Mouse (Mus musculus): ENCODE results near the gene S1pr4.

S1pr4 gene

DNA sequence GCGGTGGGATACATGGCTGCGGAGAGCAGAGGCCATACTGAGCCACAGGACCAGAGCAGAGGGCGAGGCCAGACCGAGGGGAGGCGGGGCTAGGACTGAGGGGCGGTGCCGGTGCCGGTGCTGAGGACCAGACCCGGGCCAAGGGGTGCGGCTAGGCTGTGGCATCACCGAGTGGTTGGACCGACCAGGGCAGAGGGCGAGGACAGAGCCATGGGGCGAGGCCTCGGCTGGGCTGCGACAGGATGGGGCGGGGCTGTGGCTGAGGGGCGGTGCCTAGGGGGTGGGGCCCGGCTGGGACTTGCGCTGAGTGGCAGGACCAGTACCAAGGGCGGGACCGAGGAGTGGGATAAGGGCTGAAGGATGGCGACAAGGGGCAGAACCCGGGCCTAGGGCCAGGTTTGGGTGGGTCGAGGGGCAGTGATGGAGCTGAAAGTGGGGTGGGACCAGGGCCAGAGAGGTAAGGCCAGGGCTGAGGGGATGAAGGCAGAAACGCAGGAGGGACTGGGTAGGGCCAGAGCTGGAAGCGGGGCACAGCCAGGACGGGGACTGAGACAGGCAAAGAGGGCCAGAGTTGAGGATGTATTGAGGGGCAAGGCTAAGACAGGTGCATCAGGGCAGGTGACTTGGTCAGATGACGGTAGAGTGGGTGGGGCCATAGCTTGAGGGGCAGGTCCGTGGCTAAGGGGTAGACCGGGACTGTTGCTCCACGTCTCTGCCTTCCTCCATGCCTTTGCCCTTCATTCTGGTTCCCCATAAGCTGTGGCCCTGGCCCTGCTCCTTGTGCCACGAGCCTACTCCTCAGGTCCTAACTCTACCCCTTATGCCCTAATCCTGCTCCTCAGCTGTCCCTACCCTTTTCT is 35.3 kb downstream of the S1pr4 start:
- DNase-seq (ENCODE audit: low read depth), result peak; percentile 54

DNA sequence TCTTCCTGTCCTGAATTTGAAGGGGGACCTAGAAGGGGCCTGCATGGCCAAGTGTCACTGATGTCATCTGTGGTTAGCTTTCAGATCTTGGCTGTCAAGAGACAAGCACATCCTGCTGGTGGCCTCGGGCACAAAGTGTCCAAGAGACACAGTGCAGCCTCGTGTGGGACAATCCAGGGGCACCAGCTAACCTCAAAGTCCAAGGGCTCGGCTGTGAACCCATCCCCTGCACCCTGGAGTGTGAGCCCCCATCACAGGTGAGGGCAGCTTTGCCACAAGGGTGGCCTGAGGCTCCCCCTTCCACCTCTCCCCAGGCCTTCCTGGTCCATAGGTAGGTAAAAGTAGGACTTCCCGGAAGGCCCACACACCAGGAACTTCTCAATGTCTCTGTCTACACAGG is 36.4 kb downstream of the S1pr4 start:
- no peak for DNase-seq (ENCODE audit: low read depth)

DNA sequence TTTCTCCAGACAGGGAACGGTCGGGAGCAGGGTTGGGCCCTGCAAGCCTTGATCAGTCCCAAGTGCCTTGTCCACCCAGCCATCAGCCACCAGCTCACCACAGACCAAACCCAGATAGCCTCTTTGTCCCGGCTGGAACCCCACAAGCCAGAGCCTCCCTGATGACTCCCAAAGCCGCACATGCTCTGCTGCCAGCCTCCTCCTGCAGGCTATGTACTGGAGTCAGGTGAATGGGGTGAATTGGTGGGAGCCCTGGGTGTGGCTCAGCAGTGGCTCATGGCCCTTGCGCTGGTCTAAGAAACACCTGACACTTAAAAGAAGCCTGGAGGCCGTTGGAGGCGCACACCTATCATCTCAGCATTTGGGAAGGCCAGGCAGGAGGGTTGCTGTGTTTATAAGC is 37.0 kb downstream of the S1pr4 start:
- no peak for DNase-seq (ENCODE audit: low read depth)

DNA sequence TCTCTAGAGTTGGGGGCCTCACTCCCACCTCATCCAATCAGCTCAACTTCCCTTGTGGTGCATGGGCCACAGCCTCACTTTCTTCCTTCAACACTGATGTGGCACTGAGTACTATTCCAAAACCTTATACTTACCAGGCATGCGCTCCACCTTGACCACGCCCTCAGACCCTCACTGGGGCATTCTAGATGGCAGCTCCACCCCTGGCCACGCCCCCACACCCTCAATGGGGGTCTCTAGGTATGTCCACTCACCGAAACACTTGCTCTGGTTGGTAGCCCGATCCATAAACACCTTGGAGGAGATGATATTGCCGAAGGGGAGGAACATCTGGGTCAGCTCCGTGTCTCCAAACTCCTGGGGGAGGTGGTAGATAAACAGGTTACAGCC is 37.5 kb downstream of the S1pr4 start:
- DNase-seq (ENCODE audit: low read depth), result no peak

DNA sequence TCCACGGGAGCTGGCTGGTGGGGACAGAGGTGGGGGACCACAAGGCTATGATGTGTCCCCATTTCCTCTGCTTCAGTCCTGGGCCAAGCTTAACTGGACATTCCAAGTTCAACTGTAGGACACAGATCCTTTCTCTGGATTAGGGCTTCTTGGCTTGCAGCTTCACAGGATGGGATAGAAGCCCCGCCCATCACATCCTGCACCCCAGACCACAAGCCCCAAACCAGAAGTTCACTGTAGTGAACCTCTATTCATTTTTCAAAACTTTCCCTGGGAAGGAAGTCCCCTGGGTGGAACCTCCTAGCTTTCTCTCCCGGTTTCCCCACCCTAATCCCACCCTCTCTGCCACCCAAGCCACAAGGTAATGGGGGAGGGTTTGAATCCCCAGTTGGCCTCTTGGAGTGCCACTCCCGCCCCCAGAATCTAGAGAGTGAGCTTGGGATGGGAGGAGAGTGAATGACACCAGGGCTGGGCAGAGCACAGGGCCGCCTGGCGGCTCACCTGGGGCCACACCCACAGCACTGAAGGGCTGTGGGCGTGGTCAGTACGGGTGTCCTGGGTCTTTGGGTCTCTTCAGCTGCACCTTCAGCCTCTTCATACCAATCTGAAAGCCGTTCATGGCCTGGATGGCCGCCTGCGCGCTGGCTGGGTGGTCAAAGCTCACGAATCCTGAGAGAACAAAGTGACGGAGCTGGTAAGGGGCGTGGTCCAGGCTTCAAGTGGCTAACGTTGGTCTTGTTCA is 38.1 kb downstream of the S1pr4 start:
- no peak for DNase-seq (ENCODE audit: low read depth)

DNA sequence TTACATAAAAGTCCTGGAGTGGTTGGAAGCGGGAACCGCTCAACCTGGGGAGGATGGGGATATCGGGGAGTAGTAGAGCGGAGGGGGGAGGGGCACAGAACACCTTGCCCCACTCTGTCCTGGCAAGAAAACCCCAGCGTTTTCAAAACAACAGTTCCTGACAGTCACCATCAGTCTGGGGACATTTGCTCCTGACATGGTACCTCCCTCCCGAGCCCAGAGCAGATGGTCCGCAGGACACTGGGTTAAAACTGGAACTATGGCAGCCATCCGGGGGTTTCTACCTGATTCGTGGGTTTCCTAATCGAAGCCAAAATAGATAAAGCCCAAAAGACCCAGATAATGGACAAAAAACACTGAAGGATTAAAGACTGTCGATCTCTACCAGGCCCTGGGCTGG is 39.0 kb downstream of the S1pr4 start:
- no peak for DNase-seq (ENCODE audit: low read depth)

DNA sequence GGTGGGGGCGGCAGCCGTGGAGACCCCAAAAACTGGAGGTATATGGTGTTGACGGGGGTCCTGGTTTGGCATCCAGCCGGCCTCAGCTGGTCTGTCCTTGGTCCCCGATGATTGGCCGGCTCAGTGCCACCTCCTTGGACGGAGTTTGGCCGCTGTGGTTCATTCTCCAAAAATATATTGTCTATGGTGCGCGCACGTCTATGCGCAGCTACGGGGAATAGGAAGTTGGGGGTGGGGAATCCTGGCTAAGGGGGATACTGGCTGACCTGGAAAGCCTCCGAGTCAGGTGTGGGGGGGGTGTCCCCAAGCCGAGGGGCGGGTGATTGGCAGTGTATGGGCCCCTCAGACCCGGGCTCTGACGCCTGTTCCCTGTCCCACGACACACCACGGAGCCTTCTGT is 39.5 kb downstream of the S1pr4 start:
- DNase-seq (ENCODE audit: low read depth), result no peak

DNA sequence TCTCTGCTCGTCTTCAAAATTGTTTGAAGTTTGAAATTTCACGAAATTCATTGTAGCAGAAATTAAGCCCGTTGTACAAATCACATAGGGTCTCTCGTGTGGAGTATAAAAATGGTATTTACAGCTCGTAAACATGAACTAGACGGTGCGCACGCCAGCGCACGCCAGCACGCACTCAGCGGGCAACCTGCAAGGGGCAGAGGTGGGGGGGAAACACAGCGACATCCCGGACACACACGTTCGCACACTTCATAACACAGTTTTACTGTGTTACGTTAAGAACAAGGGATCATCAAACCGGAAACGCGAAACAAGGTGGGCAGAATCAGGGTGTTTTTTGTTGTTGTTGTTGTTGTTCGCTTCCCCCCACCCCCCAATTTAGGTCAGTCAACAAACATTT is 40.5 kb downstream of the S1pr4 start:
- no peak for DNase-seq (ENCODE audit: low read depth)

DNA sequence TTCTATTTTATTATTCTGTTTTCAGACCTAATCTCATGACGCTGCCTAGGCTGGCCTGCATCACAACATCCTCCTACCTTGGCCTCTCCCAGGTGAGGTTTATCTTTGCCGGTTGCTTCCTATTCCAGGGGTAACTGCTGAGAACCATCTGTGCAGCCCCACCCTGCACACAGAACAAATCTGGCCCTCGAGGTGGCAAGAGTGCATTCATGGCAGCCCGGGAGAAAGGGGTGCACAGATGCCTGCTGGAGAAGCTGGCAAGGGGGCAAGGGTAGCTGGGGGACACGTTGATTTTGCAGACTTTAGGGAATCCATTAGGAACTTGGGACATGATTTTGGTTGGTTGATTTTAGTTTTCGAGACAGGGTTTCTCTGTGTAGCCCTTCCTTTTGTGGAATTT is 41.7 kb downstream of the S1pr4 start:
- DNase-seq (ENCODE audit: low read depth), result no peak

DNA sequence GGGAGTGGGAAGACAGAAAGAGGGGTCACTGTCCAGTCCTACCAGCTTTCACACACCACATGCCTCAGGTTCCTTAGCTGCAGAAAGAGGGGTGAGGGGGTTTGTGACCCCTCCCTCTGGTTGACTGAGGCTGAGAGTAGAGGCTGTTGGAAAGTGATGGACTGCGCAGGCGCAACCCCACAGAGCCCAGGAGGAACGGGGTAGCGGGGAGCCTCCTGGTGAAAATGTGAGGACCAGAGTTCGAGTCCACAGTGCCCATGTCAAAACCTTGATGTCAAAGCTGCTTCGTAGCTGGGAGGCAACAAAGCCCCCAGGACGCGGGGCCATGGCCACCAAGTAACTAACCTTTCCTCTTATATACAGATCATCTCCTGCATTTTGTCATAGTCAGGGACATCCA is 42.3 kb downstream of the S1pr4 start:
- no peak for DNase-seq (ENCODE audit: low read depth)

DNA sequence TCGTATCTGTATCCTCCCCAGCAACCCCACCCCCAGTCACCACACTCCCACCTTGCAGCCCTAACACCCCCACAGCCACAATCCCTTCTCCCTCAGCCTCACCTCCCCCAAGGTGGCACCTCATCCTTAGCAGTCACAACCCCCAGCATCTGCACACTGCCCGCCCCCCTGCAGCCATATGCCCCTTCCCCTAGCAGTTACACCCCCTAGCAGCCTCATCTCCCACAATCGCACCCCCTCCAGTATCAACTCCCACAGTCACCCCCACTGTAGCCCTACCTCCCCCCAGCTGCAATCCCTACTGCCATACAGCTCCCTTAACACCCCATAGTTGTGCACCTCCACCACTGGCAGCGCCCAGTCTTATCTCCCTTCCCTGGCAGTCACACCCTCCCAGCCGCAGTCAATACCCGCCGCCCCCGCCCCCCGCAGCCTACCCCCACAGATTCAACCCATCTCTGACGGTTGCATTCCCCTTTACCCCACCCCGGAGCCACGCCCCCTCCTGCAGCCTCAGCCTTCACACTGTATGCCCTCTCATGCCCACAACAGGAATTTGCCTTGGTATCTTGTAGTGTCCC is 42.9 kb downstream of the S1pr4 start:
- no peak for DNase-seq (ENCODE audit: low read depth)

DNA sequence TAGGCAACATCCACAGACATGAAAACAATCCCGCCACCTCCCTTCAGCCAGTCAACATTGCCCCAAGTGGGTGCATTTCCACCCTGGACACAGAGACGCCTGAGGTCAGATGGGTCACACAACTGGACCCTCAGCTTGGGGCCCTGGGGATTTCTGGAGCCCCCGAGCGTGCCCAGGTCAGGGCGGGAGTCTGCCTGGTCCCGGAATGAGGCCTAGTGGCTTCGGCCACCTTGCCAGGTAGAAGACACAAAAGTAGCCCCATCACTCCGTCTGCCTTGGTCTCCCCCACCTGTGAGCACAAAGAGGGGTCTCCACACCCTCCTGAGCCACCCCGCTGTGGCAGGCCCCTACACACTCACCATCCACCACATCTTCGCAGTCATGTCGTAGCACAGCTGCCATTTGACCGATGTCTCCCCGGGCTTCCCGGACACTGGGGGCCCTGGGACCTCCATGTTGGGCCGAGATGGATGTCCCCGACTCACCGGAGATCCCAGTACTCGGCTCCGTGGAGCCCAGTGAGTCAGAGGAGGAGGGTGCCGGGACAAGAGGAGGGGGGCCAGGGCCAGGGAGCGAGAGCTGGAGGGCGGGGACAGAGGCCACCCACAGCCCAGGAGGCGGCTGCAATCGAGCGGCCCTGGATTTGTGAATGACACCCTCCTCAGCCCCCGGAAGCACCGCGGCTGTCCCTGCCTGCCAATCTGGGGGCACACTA is 44.6 kb downstream of the S1pr4 start, which contains the start of gene Nfic:
TSS of gene Nfic (minus strand) at position 455 of the 715 bp plus-strand sequence.
- DNase-seq (ENCODE audit: low read depth), result no peak

DNA sequence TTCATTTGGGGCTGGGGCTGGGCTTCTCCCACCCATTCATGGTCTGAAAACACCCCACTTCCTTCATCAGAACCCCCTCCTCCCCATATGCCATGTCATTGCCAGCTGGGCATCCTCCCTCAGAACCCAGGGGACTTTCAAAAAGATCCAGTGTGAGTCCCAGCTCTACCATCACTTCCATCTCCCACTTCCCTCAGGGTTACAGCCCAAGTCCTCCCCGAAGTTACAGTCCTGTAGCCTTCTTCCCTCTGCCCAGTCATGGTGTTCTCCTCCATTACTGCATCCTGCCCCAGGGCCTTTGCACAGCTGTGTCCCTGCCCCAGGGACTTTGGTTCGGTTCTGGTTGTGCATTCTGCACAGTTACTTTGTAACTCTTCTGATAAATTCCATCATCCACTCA is 45.8 kb downstream of the S1pr4 start:
- DNase-seq (ENCODE audit: low read depth), result no peak

DNA sequence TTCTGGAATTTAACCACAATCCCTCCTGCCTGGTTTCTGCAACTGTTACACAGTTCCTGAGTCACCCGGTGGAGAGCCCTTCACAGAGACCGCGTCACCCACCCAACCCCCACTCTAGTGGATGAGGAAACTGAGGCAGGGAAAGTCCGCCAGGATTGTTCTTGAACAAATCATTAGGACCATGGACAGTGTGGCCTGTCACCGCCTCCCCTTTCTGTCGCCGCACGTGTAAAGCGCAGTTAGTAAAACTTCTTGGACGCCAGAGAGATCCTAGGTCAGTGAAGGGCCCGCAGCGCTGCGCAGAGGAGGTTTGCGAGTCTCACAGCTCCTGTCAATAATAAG is 47.0 kb downstream of the S1pr4 start:
- DNase-seq (ENCODE audit: low read depth), result no peak

DNA sequence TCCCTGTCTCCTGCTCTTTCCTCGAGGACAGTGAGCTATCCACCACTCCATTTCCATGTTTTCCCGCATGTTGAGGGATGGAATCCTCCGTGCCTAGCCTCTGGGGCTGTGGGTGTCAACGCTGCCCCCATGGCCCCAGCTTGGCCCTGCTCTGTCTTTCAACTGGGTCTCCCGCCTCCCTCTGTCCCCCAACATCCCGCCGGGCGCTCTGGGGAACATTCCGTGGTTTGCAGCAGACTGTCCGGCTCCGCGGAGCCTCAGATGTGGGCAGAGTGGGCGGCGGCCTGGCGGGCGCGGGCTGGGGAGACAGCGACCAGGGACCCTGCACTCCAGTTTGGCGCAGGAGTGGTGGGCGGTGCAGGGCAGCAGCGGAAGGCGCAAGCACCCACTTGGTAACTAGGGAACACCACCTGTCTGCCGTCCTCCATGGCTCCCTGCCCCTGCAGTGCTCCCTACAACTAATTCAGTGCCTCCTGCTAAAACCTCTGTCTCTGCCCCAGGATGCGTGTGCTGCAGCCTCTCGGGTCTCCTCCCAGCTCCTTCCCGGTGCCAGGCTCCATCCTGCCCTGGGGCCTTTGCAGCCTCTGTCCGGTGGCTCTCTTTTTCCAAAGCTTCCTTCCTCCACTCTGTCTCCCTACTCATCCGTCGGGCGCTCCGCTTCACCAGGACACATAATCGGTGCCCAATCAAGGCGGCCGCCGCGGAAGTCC is 47.5 kb downstream of the S1pr4 start:
- no peak for DNase-seq (ENCODE audit: low read depth)

DNA sequence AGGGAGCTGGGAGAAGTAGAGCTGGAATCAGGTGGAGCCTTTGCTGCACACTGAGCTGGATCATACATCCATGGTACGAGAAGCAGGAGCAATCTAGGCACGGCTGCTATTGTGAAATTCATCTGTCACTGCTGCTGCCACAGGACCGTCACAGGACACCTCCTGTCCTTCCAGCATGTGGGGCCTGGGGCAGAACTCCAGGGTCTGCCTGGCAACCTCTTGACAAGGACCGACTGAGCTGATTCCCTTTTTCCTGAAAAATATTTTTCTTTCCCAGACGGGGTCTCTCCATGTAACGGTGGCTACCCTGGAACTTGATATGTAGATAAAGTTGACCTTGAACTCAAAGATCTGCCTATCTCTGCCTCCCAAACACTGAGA is 48.6 kb downstream of the S1pr4 start:
- DNase-seq (ENCODE audit: low read depth), result no peak

DNA sequence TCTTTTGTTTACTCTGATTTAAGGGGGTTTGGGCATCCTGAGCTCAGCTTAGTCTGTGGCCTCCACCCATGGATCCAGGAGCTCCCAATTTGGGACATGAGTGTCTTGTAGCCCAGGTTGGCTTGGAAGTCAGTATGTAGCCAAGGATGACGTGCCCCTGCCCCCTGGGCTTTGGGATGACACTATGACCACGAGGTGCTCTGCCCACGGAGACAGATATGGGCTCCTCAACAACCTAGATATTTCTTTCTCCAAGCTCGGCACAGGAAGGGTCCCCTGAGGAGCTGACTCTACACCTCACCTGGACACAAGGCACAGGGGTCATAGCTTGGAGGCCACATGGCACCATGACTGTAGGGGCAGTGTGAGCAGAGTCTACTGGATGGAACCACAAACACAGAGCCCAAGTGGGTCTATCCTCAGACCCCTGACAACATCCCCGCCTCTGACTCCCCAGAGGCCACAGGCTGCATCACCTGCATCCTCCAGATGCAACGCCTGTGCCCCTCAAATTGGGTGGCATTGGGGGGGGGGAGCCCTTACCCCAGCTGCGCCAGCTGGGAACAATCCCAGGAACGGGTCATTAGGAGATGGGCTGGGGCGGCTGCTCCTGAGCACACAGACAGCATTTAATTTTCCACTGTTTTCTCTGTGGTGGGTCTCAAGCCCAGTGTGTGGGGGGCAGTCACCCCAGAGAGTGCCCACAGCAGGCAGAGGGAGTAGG is 49.1 kb downstream of the S1pr4 start:
- no peak for DNase-seq (ENCODE audit: low read depth)

DNA sequence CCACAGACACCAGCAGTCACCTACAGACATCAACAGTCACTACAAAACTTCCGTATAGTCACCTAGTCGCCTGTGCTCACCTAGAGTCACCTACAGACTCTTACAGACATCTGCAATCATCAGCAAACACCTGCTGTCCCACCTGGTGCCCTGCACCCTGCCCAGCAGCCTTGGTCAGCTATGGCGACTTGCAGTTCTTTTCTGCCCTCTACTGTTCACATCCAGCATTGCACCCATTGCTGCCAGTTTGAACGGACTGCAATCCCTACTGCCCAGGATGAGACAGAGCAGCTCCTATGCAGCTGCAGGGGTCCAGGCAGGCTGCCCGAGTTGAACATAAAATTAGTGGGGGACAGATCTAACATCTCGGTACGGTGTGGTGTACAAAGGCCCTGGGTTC is 49.8 kb downstream of the S1pr4 start:
- peak; percentile 92 for DNase-seq (ENCODE audit: low read depth)

Data from naive thymus-derived CD4-positive, alpha-beta T cell, adult 2 months (primary cell).